Mouse (Mus musculus) ES-E14 (cell line): ENCODE data around the gene 2610028H24Rik.

Source experiments
- CHD2 ChIP-seq: IDR thresholded peaks from 2 replicates; pipeline ENCODE4 v1.6.1; 2014; ENCODE audit warnings: mild to moderate bottlenecking, low read depth, low read length, inconsistent platforms
- MAFK ChIP-seq: IDR thresholded peaks from 2 replicates; pipeline ENCODE4 v1.6.1; 2014; ENCODE audit warnings: mild to moderate bottlenecking, low read depth, low read length, inconsistent platforms; ENCODE audit not compliant: insufficient read depth
- ZC3H11A ChIP-seq: IDR thresholded peaks from 2 replicates; pipeline ENCODE4 v1.6.1; 2012; ENCODE audit warnings: low read depth, mild to moderate bottlenecking, inconsistent platforms, low read length, borderline replicate concordance
- ZNF384 ChIP-seq: IDR thresholded peaks from 2 replicates; pipeline ENCODE4 v1.6.1; 2012; ENCODE audit warnings: low read depth, low read length, inconsistent platforms

DNA sequence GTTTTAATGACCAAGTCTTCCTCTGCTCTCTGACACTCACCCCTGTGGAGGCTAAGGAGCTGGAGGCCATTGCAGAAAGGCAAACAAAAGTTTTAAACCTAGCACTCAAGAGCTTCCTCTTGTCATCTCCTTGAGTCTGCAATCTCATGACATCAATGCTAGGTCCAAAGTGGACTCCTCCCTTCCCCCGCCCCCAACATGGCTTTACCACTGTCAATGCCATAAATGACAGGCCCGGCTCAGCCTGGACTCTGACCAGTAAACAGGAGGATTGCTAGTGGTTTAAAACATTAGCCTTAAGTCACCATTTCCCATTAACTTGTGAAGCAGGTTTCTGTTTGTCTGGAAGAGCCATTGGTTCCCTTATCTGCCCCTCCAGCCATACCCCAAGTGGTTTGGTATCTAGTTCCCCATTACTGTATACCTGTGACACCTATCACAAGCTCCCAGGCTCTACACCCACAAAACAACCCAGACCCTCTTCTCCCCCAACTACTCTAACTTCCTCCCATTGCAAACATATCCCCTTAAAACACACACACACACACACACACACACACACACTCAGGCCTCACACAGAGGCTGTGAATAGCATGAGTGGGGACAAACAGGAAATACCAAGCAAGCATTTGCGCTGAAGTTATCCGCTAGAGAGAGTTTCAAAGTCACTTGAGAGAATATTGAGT lies 2.7 kb upstream of the 2610028H24Rik start:
- no peak for TF ChIP-seq ZNF384
- TF ChIP-seq MAFK = no peak
- no peak for TF ChIP-seq ZC3H11A
- TF ChIP-seq CHD2 = no peak
